Mouse (Mus musculus): ENCODE measurements around the gene Surf6. TPM values are rescaled to one million over a fixed set of nuclear protein-coding genes. Genes with fewer than 3 reads are reported as not detected.

The Surf6 gene
- polyA plus RNA-seq, 1 experiment from 2014 or later = 34.7 TPM

DNA sequence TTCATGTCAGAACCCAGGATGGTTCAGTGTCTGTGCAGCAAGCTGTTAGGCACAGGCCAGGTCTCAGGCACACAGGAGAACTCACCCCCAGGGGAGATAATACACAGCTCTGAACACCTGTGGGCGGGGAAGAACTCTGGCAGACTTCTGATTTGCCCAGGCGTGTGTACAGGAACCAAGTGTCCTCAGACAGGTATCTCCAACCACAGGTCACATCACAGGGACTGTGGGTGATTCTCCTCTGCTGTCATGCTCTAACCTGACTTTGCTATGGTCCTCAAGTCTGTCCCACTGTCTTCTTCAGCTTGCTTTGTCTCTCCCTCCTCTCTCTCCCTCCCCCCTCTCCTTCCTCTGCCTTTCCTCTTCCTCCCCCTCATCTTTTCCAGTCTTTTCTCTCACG is 37.8 kb downstream of the Surf6 start, which contains the start of gene Abo:
Gene Abo (minus strand): TSS at position 101 of the 400 bp plus-strand sequence.
- Histone ChIP-seq H3K27ac (ENCODE audit: low read length) (no peak within 1 kb of the TSS), H3K4me2 (replicated peaks; ENCODE audit: low read depth, low read length) (no peak within 1 kb of the TSS), H3K4me1 (ENCODE audit: insufficient read depth, low read length) (no peaks in the 10 kb centered on the region), H3K9me3 (ENCODE audit: low read length) (no peaks in the 10 kb centered on the region), H3K27me3 (ENCODE audit: insufficient read depth, low read length) (no peaks in the 10 kb centered on the region), H3K4me3 (ENCODE audit: low read length) (no peak within 1 kb of the TSS), H3K36me3 (ENCODE audit: insufficient read depth, low read length) (no peaks in the 10 kb centered on the region), H3K9ac (replicated peaks; ENCODE audit: low read length) (no peak within 1 kb of the TSS)
- no peak for ATAC-seq (ENCODE audit: low FRiP score, low TSS enrichment)
- 48% methylated on average over 3 of the region's 3 CpGs for WGBS

DNA sequence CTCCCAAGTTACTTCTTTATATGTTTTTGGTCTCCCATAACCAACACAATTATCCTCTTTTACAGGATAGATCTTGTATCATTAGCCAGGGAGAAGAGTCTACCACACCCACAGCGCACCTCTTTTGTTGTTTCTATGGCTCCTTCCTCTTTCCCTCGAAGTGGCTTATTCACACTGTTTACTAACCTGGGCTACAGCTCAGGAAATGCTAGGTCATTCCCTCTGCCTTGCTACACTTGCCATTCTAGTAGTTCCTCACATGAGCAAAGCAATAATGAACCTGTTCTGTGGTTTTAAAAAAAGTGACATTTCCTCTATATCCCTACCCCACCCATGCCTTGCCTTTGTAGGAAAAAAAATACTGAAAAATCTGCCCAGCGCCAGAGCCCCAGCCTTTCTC is 39.8 kb downstream of the Surf6 start:
- no peaks in the 10 kb centered on the region for H3K27me3 ChIP-seq (ENCODE audit: insufficient read depth, low read length)
- H3K4me1 ChIP-seq (ENCODE audit: insufficient read depth, low read length) = no peaks in the 10 kb centered on the region
- ATAC-seq (ENCODE audit: low FRiP score, low TSS enrichment) = no peak
- no peak overlapping the region for H3K4me2 ChIP-seq (replicated peaks; ENCODE audit: low read depth, low read length)
- H3K9ac ChIP-seq (replicated peaks; ENCODE audit: low read length) = no peak overlapping the region
- no peaks in the 10 kb centered on the region for H3K36me3 ChIP-seq (ENCODE audit: insufficient read depth, low read length)
- no peak overlapping the region for H3K27ac ChIP-seq (ENCODE audit: low read length)
- no peaks in the 10 kb centered on the region for H3K9me3 ChIP-seq (ENCODE audit: low read length)
- no peak overlapping the region for H3K4me3 ChIP-seq (ENCODE audit: low read length)
- WGBS = 79% methylated on average over 3 of the region's 3 CpGs

DNA sequence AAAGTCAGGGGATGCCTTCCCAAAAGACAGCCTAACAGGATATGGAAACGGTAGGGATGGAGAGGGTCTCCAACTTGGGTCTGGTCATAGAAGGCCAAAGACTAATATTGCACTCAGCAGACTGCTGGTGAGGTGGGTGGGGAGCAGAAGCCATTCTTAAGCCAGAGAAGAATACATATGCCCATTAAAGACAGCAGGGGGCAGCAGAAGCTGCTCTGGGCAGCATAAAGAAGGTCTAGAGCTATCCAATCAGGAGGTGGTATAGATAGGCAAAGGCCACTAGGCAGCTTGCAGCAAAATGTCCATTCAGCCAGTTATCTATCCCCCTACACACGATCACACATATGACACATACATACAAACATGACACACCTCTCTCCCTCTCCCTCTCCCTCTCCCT is 55.0 kb downstream of the Surf6 start:
- no peaks in the 10 kb centered on the region for H3K27me3 ChIP-seq (ENCODE audit: insufficient read depth, low read length)
- no peaks in the 10 kb centered on the region for H3K4me1 ChIP-seq (ENCODE audit: insufficient read depth, low read length)
- H3K4me3 ChIP-seq (ENCODE audit: low read length) = no peak overlapping the region
- no peak overlapping the region for H3K4me2 ChIP-seq (replicated peaks; ENCODE audit: low read depth, low read length)
- ATAC-seq (ENCODE audit: low FRiP score, low TSS enrichment) = no peak
- no peak overlapping the region for H3K9ac ChIP-seq (replicated peaks; ENCODE audit: low read length)
- H3K36me3 ChIP-seq (ENCODE audit: insufficient read depth, low read length) = no peaks in the 10 kb centered on the region
- 67% methylated on average over 2 of the region's 2 CpGs for WGBS
- no peak overlapping the region for H3K27ac ChIP-seq (ENCODE audit: low read length)
- H3K9me3 ChIP-seq (ENCODE audit: low read length) = no peaks in the 10 kb centered on the region

Other genes starting within 250 kb of the Surf6 start
- gene Lcn4, start 231.6 kb downstream of the Surf6 start, polyA plus RNA-seq (2015; fragmentation: Nextera tagmentation; extraction: Ambion mirVana) = not detected in 2 replicates
- gene Abo, start 37.9 kb downstream of the Surf6 start, polyA plus RNA-seq (2015; fragmentation: Nextera tagmentation; extraction: Ambion mirVana) = not detected in 2 replicates
- 62.6 and 62.9 TPM in 2 replicates for gene Med22, start 7.8 kb upstream of the Surf6 start, polyA plus RNA-seq (2015; fragmentation: Nextera tagmentation; extraction: Ambion mirVana)
- gene Rpl7a, start 7.9 kb upstream of the Surf6 start, polyA plus RNA-seq (2015; fragmentation: Nextera tagmentation; extraction: Ambion mirVana) = 574 and 624 TPM in 2 replicates
- 46.6 and 52.2 TPM in 2 replicates for gene Surf2, start 13.5 kb upstream of the Surf6 start, polyA plus RNA-seq (2015; fragmentation: Nextera tagmentation; extraction: Ambion mirVana)
- gene Surf1, start 13.7 kb upstream of the Surf6 start, polyA plus RNA-seq (2015; fragmentation: Nextera tagmentation; extraction: Ambion mirVana) = 61.0 and 63.9 TPM in 2 replicates
- gene Surf4, start 31.0 kb upstream of the Surf6 start, polyA plus RNA-seq (2015; fragmentation: Nextera tagmentation; extraction: Ambion mirVana) = 240 and 248 TPM in 2 replicates
- gene Stkld1, start 31.2 kb upstream of the Surf6 start, polyA plus RNA-seq (2015; fragmentation: Nextera tagmentation; extraction: Ambion mirVana) = 0.07 and 0.10 TPM in 2 replicates
- gene Rexo4, start 61.5 kb upstream of the Surf6 start, polyA plus RNA-seq (2015; fragmentation: Nextera tagmentation; extraction: Ambion mirVana) = 51.6 and 52.6 TPM in 2 replicates
- gene Adamts13, start 70.5 kb upstream of the Surf6 start, polyA plus RNA-seq (2015; fragmentation: Nextera tagmentation; extraction: Ambion mirVana) = not detected in 2 replicates
- 70.2 and 70.3 TPM in 2 replicates for gene Cacfd1, start 107.0 kb upstream of the Surf6 start, polyA plus RNA-seq (2015; fragmentation: Nextera tagmentation; extraction: Ambion mirVana)
- gene Slc2a6, start 125.1 kb upstream of the Surf6 start, polyA plus RNA-seq (2015; fragmentation: Nextera tagmentation; extraction: Ambion mirVana) = 0.33 and 0.84 TPM in 2 replicates
- gene Mymk, start 169.3 kb upstream of the Surf6 start, polyA plus RNA-seq (2015; fragmentation: Nextera tagmentation; extraction: Ambion mirVana) = 1.5 and 1.6 TPM in 2 replicates
- 1.6 and 2.0 TPM in 2 replicates for gene Adamtsl2, start 176.5 kb upstream of the Surf6 start, polyA plus RNA-seq (2015; fragmentation: Nextera tagmentation; extraction: Ambion mirVana)
- gene Fam163b, start 239.6 kb upstream of the Surf6 start, polyA plus RNA-seq (2015; fragmentation: Nextera tagmentation; extraction: Ambion mirVana) = 0.08 and 0.14 TPM in 2 replicates